Mouse (Mus musculus): ENCODE results near the gene Trim7. TPM values are rescaled to one million over a fixed set of nuclear protein-coding genes. Genes with fewer than 3 reads are reported as not detected.
"Not testable (repeated sequence)": the region's sequence is repeated elsewhere in the genome, so short reads cannot be mapped to it uniquely, and the experiment has no call there.

The Trim7 gene
- total and polyA plus RNA-seq, 2 experiments from 2014 or later = 3.7 to 7.7 TPM

DNA sequence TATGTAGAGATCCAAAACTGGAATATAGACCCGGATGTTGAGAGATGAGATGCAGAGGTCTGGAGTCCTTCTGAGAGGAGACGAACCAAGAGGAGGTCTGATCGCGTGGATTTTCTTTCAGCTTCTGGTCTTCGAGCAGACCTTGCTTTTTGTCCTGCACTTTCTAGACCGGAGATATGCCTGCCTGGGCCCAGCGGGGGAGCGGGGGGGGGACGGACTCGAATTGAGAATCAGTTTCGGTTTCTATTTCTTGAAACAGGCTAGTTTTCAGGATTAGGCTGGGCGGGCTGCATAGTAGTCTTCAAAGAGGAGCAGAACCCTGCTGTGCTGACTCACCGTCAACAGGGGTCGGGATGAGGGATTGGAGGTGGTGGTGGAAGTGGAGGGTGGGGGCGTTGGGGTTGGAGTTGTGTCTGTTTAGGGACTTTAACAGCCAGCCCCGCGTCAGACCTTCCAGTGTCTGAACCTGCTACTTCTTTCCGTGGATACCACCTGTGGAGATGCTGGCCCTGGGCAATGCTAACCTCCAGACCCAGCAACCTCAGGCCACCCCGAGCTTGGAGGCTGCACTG is 45.3 kb downstream of the Trim7 start, which contains the start of gene Irgm1:
Gene Irgm1 (minus strand): TSS at position 483 of the 572 bp plus-strand sequence.
- DNase-seq (ENCODE audit: low spot score) (peak; percentile 72), ATAC-seq (peak; percentile 60)
- peak within 1 kb of the TSS; percentile 45 for H3K9ac ChIP-seq (replicated peaks; ENCODE audit: low read length)
- no peaks in the 10 kb centered on the region for H3K9me3 ChIP-seq (ENCODE audit: low read length)
- peak within 1 kb of the TSS; percentile 59 for H3K27ac ChIP-seq
- H3K4me2 ChIP-seq (ENCODE audit: low read depth, low read length) = peak within 1 kb of the TSS; percentile 91
- 2% methylated on average over 19 of the region's 19 CpGs for WGBS
- H3K36me3 ChIP-seq (ENCODE audit: insufficient read depth, low read length) = no peaks in the 10 kb centered on the region
- TF ChIP-seq CTCF (IDR thresholded peaks at IDR 0.05; ENCODE audit: low read depth) = peak; percentile 20; the same call in 1 of the 2 replicates
- H3K4me3 ChIP-seq (ENCODE audit: low read length) = peak within 1 kb of the TSS; percentile 47
- H3K4me1 ChIP-seq (ENCODE audit: insufficient read depth, low read length) = 0 out of 2 replicates have a peak, but pooled peaks cover 2% of the 10 kb centered on the region
- H3K27me3 ChIP-seq (ENCODE audit: insufficient read depth, low read length) = no peaks in the 10 kb centered on the region

DNA sequence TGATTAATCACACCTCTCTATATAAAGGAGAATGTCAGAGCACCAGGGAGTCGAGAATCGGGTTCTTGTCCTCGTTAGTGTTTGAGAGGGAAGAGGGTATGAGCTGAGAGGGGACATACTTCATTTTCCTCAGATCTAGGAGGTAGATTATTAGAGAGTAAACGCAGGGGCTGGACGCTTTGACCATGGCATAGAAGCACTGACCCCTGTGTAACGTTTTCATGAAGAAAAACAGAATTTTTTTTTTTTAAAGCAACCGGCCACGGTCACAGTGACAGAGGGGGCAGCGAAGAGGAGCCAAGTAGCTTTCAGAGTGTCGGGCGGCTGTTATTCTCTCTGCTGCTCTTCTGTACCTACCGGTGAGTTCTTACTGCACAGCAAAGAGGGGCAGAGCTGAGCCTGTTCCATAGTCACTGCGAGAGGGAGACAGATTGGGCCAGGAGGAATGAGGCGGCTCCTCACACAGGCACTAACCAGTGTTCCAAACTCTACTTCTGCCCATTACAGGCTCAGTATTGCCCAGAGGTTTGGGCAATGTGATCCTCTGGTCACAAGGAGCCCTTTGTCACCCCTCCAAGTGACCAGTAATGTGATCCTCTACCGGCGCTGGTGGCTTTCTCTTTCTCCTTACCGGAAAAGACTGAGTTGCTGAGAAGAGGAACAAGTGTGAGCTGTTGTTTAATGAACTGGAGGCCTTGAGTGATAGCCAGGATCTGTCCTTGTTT is 46.0 kb downstream of the Trim7 start:
- DNase-seq (ENCODE audit: low spot score) = peak; percentile 31
- 10% methylated on average over 17 of the region's 17 CpGs for WGBS
- H3K27me3 ChIP-seq (ENCODE audit: insufficient read depth, low read length) = no peaks in the 10 kb centered on the region
- peak overlapping the region; percentile 47 for H3K4me3 ChIP-seq (ENCODE audit: low read length)
- peak overlapping the region; percentile 91 for H3K4me2 ChIP-seq (ENCODE audit: low read depth, low read length)
- H3K36me3 ChIP-seq (ENCODE audit: insufficient read depth, low read length) = no peaks in the 10 kb centered on the region
- peak; percentile 39; the same call in 1 of the 2 replicates for ATAC-seq
- H3K4me1 ChIP-seq (ENCODE audit: insufficient read depth, low read length) = 0 out of 2 replicates have a peak, but pooled peaks cover 2% of the 10 kb centered on the region
- peak overlapping the region; percentile 59 for H3K27ac ChIP-seq
- H3K9me3 ChIP-seq (ENCODE audit: low read length) = no peaks in the 10 kb centered on the region
- peak overlapping the region; percentile 45 for H3K9ac ChIP-seq (replicated peaks; ENCODE audit: low read length)
- no peak for TF ChIP-seq CTCF (IDR thresholded peaks at IDR 0.05; ENCODE audit: low read depth)

DNA sequence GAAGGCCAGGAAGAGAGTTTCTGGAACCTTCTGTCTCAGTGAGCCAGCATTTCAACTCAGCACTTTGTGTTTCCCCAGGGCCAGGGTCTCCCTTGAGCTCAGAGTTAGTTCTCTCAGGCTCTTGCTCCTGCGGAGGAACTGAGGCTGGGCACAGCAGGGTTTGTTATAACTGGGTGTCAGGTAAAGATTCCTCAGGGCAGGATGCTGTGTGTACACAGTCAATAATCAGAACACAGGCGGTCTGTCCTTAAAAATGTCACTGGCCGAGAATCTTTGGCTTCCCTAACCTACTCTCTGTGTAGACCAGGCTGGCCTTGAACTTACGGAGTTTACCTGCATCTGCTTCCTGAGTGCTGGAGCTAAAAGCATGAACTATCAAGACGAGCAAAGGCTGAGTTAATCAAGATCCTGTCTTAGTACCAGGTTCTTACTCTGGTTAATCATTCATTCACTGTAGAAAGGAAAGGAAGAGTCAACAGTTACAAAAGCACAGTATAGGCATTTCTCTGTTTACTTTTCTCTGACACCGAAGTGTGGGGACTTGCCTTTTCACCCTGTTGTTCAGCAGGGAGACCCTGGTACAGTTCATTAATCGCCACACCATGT is 46.9 kb downstream of the Trim7 start:
- H3K36me3 ChIP-seq (ENCODE audit: insufficient read depth, low read length) = no peaks in the 10 kb centered on the region
- ATAC-seq (no peak), DNase-seq (ENCODE audit: low spot score) (no peak)
- WGBS = 83% methylated on average over 7 of the region's 7 CpGs
- H3K9ac ChIP-seq (replicated peaks; ENCODE audit: low read length) = peak overlapping the region; percentile 45; the same call in 1 of the 2 replicates
- H3K4me3 ChIP-seq (ENCODE audit: low read length) = no peak overlapping the region
- no peaks in the 10 kb centered on the region for H3K27me3 ChIP-seq (ENCODE audit: insufficient read depth, low read length)
- H3K4me1 ChIP-seq (ENCODE audit: insufficient read depth, low read length) = 0 out of 2 replicates have a peak, but pooled peaks cover 2% of the 10 kb centered on the region
- TF ChIP-seq CTCF (IDR thresholded peaks at IDR 0.05; ENCODE audit: low read depth) = no peak
- no peaks in the 10 kb centered on the region for H3K9me3 ChIP-seq (ENCODE audit: low read length)
- H3K27ac ChIP-seq = peak overlapping the region; percentile 59; the same call in 1 of the 2 replicates
- H3K4me2 ChIP-seq (ENCODE audit: low read depth, low read length) = no peak overlapping the region; the same call in 1 of the 2 replicates

GRCm38 (mm10) chr11:48873591-48874290 is 47.8 kb downstream of the Trim7 start:
- 0 out of 2 replicates have a peak, but pooled peaks cover 2% of the 10 kb centered on the region for H3K4me1 ChIP-seq (ENCODE audit: insufficient read depth, low read length)
- H3K9me3 ChIP-seq (ENCODE audit: low read length) = no peaks in the 10 kb centered on the region
- no peak overlapping the region for H3K27ac ChIP-seq
- no peak overlapping the region for H3K4me2 ChIP-seq (ENCODE audit: low read depth, low read length)
- DNase-seq (ENCODE audit: low spot score) = no peak
- TF ChIP-seq CTCF (IDR thresholded peaks at IDR 0.05; ENCODE audit: low read depth) = no peak
- H3K36me3 ChIP-seq (ENCODE audit: insufficient read depth, low read length) = no peaks in the 10 kb centered on the region
- 75% methylated on average over 10 of the region's 10 CpGs for WGBS
- H3K4me3 ChIP-seq (ENCODE audit: low read length) = no peak overlapping the region
- H3K9ac ChIP-seq (replicated peaks; ENCODE audit: low read length) = no peak overlapping the region
- ATAC-seq = no peak
- H3K27me3 ChIP-seq (ENCODE audit: insufficient read depth, low read length) = no peaks in the 10 kb centered on the region

- 2% methylated on average over 4 of the region's 4 CpGs for WGBS
- Histone ChIP-seq H3K4me1 (ENCODE audit: insufficient read depth, low read length) (0 out of 2 replicates have a peak, but pooled peaks cover 2% of the 10 kb centered on the region), H3K9ac (replicated peaks; ENCODE audit: low read length) (no peak overlapping the region), H3K27ac (no peak overlapping the region), H3K36me3 (ENCODE audit: insufficient read depth, low read length) (no peaks in the 10 kb centered on the region), H3K9me3 (ENCODE audit: low read length) (no peaks in the 10 kb centered on the region), H3K4me3 (ENCODE audit: low read length) (no peak overlapping the region), H3K27me3 (ENCODE audit: insufficient read depth, low read length) (no peaks in the 10 kb centered on the region), H3K4me2 (ENCODE audit: low read depth, low read length) (no peak overlapping the region)
- peak; percentile 84 for TF ChIP-seq CTCF (IDR thresholded peaks at IDR 0.05; ENCODE audit: low read depth)
- peak; percentile 83 for DNase-seq (ENCODE audit: low spot score)
- ATAC-seq = peak; percentile 79
These were observed 48.5 kb downstream of the Trim7 start for GRCm38 (mm10) chr11:48874465-48874864.

DNA sequence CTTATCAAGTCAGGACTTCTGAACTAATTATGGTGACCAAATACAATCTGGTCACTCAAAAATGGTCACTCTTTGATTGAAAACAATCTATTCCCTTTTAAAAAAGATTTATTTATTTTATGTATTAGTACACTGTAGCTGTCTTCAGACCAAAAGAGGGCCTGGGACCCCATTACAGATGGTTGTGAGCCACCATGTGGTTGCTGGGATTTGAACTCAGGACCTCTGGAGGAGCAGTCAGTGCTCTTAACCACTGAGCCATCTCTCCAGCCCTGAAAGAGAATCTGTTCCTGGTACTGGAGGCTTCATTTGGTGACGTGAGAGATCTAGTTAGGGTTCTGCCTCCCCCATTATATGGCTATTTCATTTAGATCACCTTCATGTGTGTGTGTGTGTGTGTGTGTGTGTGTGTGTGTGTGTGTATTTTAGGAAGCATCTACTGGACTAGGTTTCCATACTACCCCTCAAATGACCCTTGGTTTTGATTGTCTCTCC is 49.5 kb downstream of the Trim7 start:
- not testable (repeated sequence) for H3K27ac ChIP-seq; H3K4me3 ChIP-seq (ENCODE audit: low read length); H3K4me2 ChIP-seq (ENCODE audit: low read depth, low read length); H3K27me3 ChIP-seq (ENCODE audit: insufficient read depth, low read length); H3K9me3 ChIP-seq (ENCODE audit: low read length); ATAC-seq; H3K36me3 ChIP-seq (ENCODE audit: insufficient read depth, low read length); H3K4me1 ChIP-seq (ENCODE audit: insufficient read depth, low read length); DNase-seq (ENCODE audit: low spot score); H3K9ac ChIP-seq (replicated peaks; ENCODE audit: low read length)
- 86% methylated on average over 1 of the region's 1 CpGs for WGBS
